Mouse (Mus musculus) liver, embryonic 12.5 days (tissue): ENCODE measurements around the gene Gsc. TPM values are rescaled to one million over a fixed set of nuclear protein-coding genes. Genes with fewer than 3 reads are reported as not detected.
"Not testable (repeated sequence)": the region's sequence is repeated elsewhere in the genome, so short reads cannot be mapped to it uniquely, and the experiment has no call there.

Experiments used
- ATAC-seq: fragments of 200-750 bp; cut with Nextera tagmentation; 2 replicates; pipeline ENCODE4 v1.8.0; 2017; ENCODE audit warnings: moderate number of reproducible peaks, mild to moderate bottlenecking, moderate library complexity
- H3K27ac ChIP-seq: fragments of 300-500 bp; sonication (generic); 2 replicates; pipeline ENCODE4 v1.5.1; 2016; ENCODE audit warnings: mild to moderate bottlenecking
- H3K27me3 ChIP-seq: fragments of 300-500 bp; sonication (generic); replicated peaks from 2 replicates; pipeline ENCODE4 v1.6.1; 2016; ENCODE audit warnings: mild to moderate bottlenecking, moderate library complexity
- H3K36me3 ChIP-seq: fragments of 300-500 bp; sonication (generic); 2 replicates; pipeline ENCODE4 v1.6.1; 2016; ENCODE audit warnings: mild to moderate bottlenecking, moderate library complexity
- H3K4me1 ChIP-seq: fragments of 300-500 bp; sonication (generic); 2 replicates; pipeline ENCODE4 v1.6.1; 2016
- H3K4me2 ChIP-seq: fragments of 300-500 bp; sonication (generic); 2 replicates; pipeline ENCODE4 v1.6.1; 2016; ENCODE audit warnings: mild to moderate bottlenecking, moderate library complexity
- H3K4me3 ChIP-seq: fragments of 300-500 bp; sonication (generic); 2 replicates; pipeline ENCODE4 v1.5.1; 2016; ENCODE audit warnings: mild to moderate bottlenecking, moderate library complexity
- H3K9ac ChIP-seq: fragments of 300-500 bp; sonication (generic); 2 replicates; pipeline ENCODE4 v1.6.1; 2016; ENCODE audit warnings: mild to moderate bottlenecking, moderate library complexity
- H3K9me3 ChIP-seq: fragments of 300-500 bp; sonication (generic); replicated peaks from 2 replicates; pipeline ENCODE4 v1.6.1; 2016; ENCODE audit warnings: mild to moderate bottlenecking, moderate library complexity
- WGBS: fragments of 180-500 bp; shearing (Covaris S2); methylation state at CpG from one replicate; pipeline ENCODE4 v1.1.7; 2016; ENCODE audit not compliant: insufficient replicate concordance; 5-methylcytosine and 5-hydroxymethylcytosine counted together
- polyA plus RNA-seq: library from polyadenylated mRNA; unstranded; fragments of >200 nt; fragmentation: Nextera tagmentation; extraction: Ambion mirVana; gene quantifications from 2 replicates; pipeline ENCODE4 v1.2.1, GENCODE M21; 2016

The Gsc gene
- polyA plus RNA-seq, 1 experiment from 2014 or later = not detected

GRCm38 (mm10) chr12:104448099-104448498, 25.0 kb downstream of the Gsc start:
- 25% methylated on average over 13 of the region's 13 CpGs for WGBS

GRCm38 (mm10) chr12:104447056-104447455, 26.1 kb downstream of the Gsc start:
- ATAC-seq, H3K9me3 ChIP-seq, H3K4me2 ChIP-seq, H3K4me1 ChIP-seq, H3K4me3 ChIP-seq, H3K36me3 ChIP-seq, H3K27ac ChIP-seq, H3K9ac ChIP-seq, H3K27me3 ChIP-seq: not testable (repeated sequence)
- 65% methylated on average over 25 of the region's 25 CpGs for WGBS

More at GRCm38 (mm10) chr12:104448099-104448498, 25.0 kb downstream of the Gsc start:
- H3K9ac ChIP-seq = no peak overlapping the region
- H3K9me3 ChIP-seq = no peaks in the 10 kb centered on the region
- no peak overlapping the region for H3K4me3 ChIP-seq
- no peaks in the 10 kb centered on the region for H3K36me3 ChIP-seq
- H3K4me1 ChIP-seq = no peaks in the 10 kb centered on the region
- 0 out of 2 replicates have a peak overlapping the region, but pooled peaks have one; percentile 20 for H3K4me2 ChIP-seq
- 0 out of 2 replicates have a peak, but pooled peaks cover 4% of the 10 kb centered on the region for H3K27me3 ChIP-seq
- no peak for ATAC-seq
- H3K27ac ChIP-seq = no peak overlapping the region

- ATAC-seq = no peak
- Histone ChIP-seq H3K9ac (no peak overlapping the region), H3K9me3 (no peaks in the 10 kb centered on the region), H3K36me3 (no peaks in the 10 kb centered on the region), H3K4me3 (no peak overlapping the region), H3K27me3 (peaks cover 7% of the 10 kb centered on the region), H3K4me2 (no peak overlapping the region), H3K4me1 (no peaks in the 10 kb centered on the region), H3K27ac (no peak overlapping the region)
- 71% methylated on average over 11 of the region's 11 CpGs for WGBS
Observed at GRCm38 (mm10) chr12:104443716-104444115, 29.4 kb downstream of the Gsc start.

GRCm38 (mm10) chr12:104440087-104440760, 32.9 kb downstream of the Gsc start:
- H3K36me3 ChIP-seq = no peaks in the 10 kb centered on the region
- H3K4me1 ChIP-seq = no peaks in the 10 kb centered on the region
- peaks cover 7% of the 10 kb centered on the region for H3K27me3 ChIP-seq
- H3K9me3 ChIP-seq = no peaks in the 10 kb centered on the region
- 12% methylated on average over 22 of the region's 22 CpGs for WGBS
- ATAC-seq = no peak
- H3K9ac ChIP-seq = no peak overlapping the region
- no peak overlapping the region for H3K4me3 ChIP-seq
- H3K27ac ChIP-seq = no peak overlapping the region
- H3K4me2 ChIP-seq = no peak overlapping the region

GRCm38 (mm10) chr12:104433951-104434735, 39.0 kb downstream of the Gsc start:
- WGBS = 69% methylated on average over 20 of the region's 20 CpGs
- no peak for ATAC-seq
- no peak overlapping the region for H3K4me2 ChIP-seq

GRCm38 (mm10) chr12:104433214-104433613, 39.9 kb downstream of the Gsc start:
- Histone ChIP-seq H3K27me3 (no peaks in the 10 kb centered on the region), H3K27ac (no peak overlapping the region), H3K4me2 (no peak overlapping the region), H3K4me3 (no peak overlapping the region), H3K9me3 (no peaks in the 10 kb centered on the region), H3K36me3 (no peaks in the 10 kb centered on the region), H3K4me1 (no peaks in the 10 kb centered on the region), H3K9ac (no peak overlapping the region)
- no peak for ATAC-seq
- WGBS = 48% methylated on average over 7 of the region's 7 CpGs

More at GRCm38 (mm10) chr12:104433951-104434735, 39.0 kb downstream of the Gsc start:
- Histone ChIP-seq H3K4me3 (no peak overlapping the region), H3K36me3 (no peaks in the 10 kb centered on the region), H3K27ac (no peak overlapping the region), H3K9me3 (no peaks in the 10 kb centered on the region), H3K9ac (no peak overlapping the region), H3K27me3 (no peaks in the 10 kb centered on the region), H3K4me1 (no peaks in the 10 kb centered on the region)

GRCm38 (mm10) chr12:104431359-104431758, 41.8 kb downstream of the Gsc start:
- Histone ChIP-seq H3K36me3 (no peaks in the 10 kb centered on the region), H3K4me3 (no peak overlapping the region), H3K4me2 (no peak overlapping the region), H3K9me3 (no peaks in the 10 kb centered on the region), H3K9ac (no peak overlapping the region), H3K27me3 (no peaks in the 10 kb centered on the region), H3K4me1 (no peaks in the 10 kb centered on the region), H3K27ac (no peak overlapping the region)
- no peak for ATAC-seq
- WGBS = 69% methylated on average over 10 of the region's 10 CpGs

GRCm38 (mm10) chr12:104426915-104427314, 46.2 kb downstream of the Gsc start:
- 13% methylated on average over 7 of the region's 7 CpGs for WGBS
- Histone ChIP-seq H3K27ac (no peak overlapping the region), H3K4me3 (no peak overlapping the region), H3K9ac (no peak overlapping the region), H3K4me1 (no peaks in the 10 kb centered on the region), H3K36me3 (no peaks in the 10 kb centered on the region), H3K27me3 (peaks cover 4% of the 10 kb centered on the region; the same call in 1 of the 2 replicates), H3K9me3 (no peaks in the 10 kb centered on the region), H3K4me2 (no peak overlapping the region)
- ATAC-seq = no peak

GRCm38 (mm10) chr12:104425591-104425990, 47.5 kb downstream of the Gsc start:
- ATAC-seq = no peak
- WGBS = 60% methylated on average over 3 of the region's 3 CpGs
- Histone ChIP-seq H3K27ac (no peak overlapping the region), H3K27me3 (peaks cover 4% of the 10 kb centered on the region; the same call in 1 of the 2 replicates), H3K4me1 (no peaks in the 10 kb centered on the region), H3K36me3 (no peaks in the 10 kb centered on the region), H3K4me3 (no peak overlapping the region), H3K9me3 (no peaks in the 10 kb centered on the region), H3K4me2 (no peak overlapping the region), H3K9ac (no peak overlapping the region)

- Histone ChIP-seq H3K36me3 (no peaks in the 10 kb centered on the region), H3K4me1 (no peaks in the 10 kb centered on the region), H3K4me2 (no peak overlapping the region), H3K4me3 (no peak overlapping the region), H3K9me3 (no peaks in the 10 kb centered on the region), H3K9ac (no peak overlapping the region), H3K27ac (no peak overlapping the region), H3K27me3 (peaks cover 4% of the 10 kb centered on the region; the same call in 1 of the 2 replicates)
- 73% methylated on average over 11 of the region's 11 CpGs for WGBS
- no peak for ATAC-seq
Observed at GRCm38 (mm10) chr12:104422615-104423392, 50.3 kb downstream of the Gsc start.
